Mouse (Mus musculus): Measurements from ENCODE around the gene Fnbp1l. TPM values are rescaled to one million over a fixed set of nuclear protein-coding genes. Genes with fewer than 3 reads are reported as not detected.

Gene Fnbp1l
- total and polyA plus RNA-seq, 2 experiments from 2014 or later = 11.9 to 18.0 TPM

GRCm38 (mm10) chr3:122539961-122540690 lies 79.4 kb downstream of the Fnbp1l start:
- Histone ChIP-seq H3K9ac (replicated peaks; ENCODE audit: low read depth, low read length) (no peak overlapping the region), H3K4me3 (ENCODE audit: low read depth, low read length) (no peak overlapping the region), H3K4me2 (ENCODE audit: low read depth, low read length) (no peak overlapping the region), H3K27ac (ENCODE audit: low read depth) (no peak overlapping the region), H3K36me3 (replicated peaks; ENCODE audit: control insufficient read depth, insufficient read depth, low read length) (peaks cover 52% of the 10 kb centered on the region), H3K4me1 (ENCODE audit: control insufficient read depth, insufficient read depth) (no peaks in the 10 kb centered on the region), H3K27me3 (ENCODE audit: control insufficient read depth, insufficient read depth, low read length) (no peaks in the 10 kb centered on the region), H3K9me3 (replicated peaks; ENCODE audit: control insufficient read depth, low read length) (no peaks in the 10 kb centered on the region)
- no peak for TF ChIP-seq EP300 (IDR thresholded peaks at IDR 0.05; ENCODE audit: low read depth)
- no peak for TF ChIP-seq CTCF (IDR thresholded peaks at IDR 0.05; ENCODE audit: low read depth)
- no peak for DNase-seq (ENCODE audit: low spot score)
- no peak for ATAC-seq (ENCODE audit: insufficient read depth, low read depth)
- WGBS = 74% methylated on average over 17 of the region's 17 CpGs

GRCm38 (mm10) chr3:122538851-122539250 lies 80.7 kb downstream of the Fnbp1l start:
- no peak overlapping the region for H3K27ac ChIP-seq (ENCODE audit: low read depth)
- no peak overlapping the region for H3K4me2 ChIP-seq (ENCODE audit: low read depth, low read length)
- WGBS = 84% methylated on average over 2 of the region's 2 CpGs
- no peak for TF ChIP-seq EP300 (IDR thresholded peaks at IDR 0.05; ENCODE audit: low read depth)
- TF ChIP-seq CTCF (IDR thresholded peaks at IDR 0.05; ENCODE audit: low read depth) = no peak
- no peaks in the 10 kb centered on the region for H3K27me3 ChIP-seq (ENCODE audit: control insufficient read depth, insufficient read depth, low read length)
- H3K36me3 ChIP-seq (replicated peaks; ENCODE audit: control insufficient read depth, insufficient read depth, low read length) = peaks cover 40% of the 10 kb centered on the region
- H3K4me1 ChIP-seq (ENCODE audit: control insufficient read depth, insufficient read depth) = no peaks in the 10 kb centered on the region
- ATAC-seq (ENCODE audit: insufficient read depth, low read depth) (no peak), DNase-seq (ENCODE audit: low spot score) (no peak)
- H3K9ac ChIP-seq (replicated peaks; ENCODE audit: low read depth, low read length) = no peak overlapping the region
- H3K4me3 ChIP-seq (ENCODE audit: low read depth, low read length) = no peak overlapping the region
- H3K9me3 ChIP-seq (replicated peaks; ENCODE audit: control insufficient read depth, low read length) = no peaks in the 10 kb centered on the region

GRCm38 (mm10) chr3:122535938-122536703 lies 83.4 kb downstream of the Fnbp1l start:
- no peak for ATAC-seq (ENCODE audit: insufficient read depth, low read depth)
- Histone ChIP-seq H3K4me3 (ENCODE audit: low read depth, low read length) (no peak overlapping the region), H3K36me3 (replicated peaks; ENCODE audit: control insufficient read depth, insufficient read depth, low read length) (peaks cover 23% of the 10 kb centered on the region), H3K9ac (replicated peaks; ENCODE audit: low read depth, low read length) (no peak overlapping the region), H3K9me3 (replicated peaks; ENCODE audit: control insufficient read depth, low read length) (no peaks in the 10 kb centered on the region), H3K27ac (ENCODE audit: low read depth) (no peak overlapping the region), H3K27me3 (ENCODE audit: control insufficient read depth, insufficient read depth, low read length) (no peaks in the 10 kb centered on the region), H3K4me1 (ENCODE audit: control insufficient read depth, insufficient read depth) (no peaks in the 10 kb centered on the region), H3K4me2 (ENCODE audit: low read depth, low read length) (no peak overlapping the region)
- 70% methylated on average over 8 of the region's 8 CpGs for WGBS
- TF ChIP-seq EP300 (IDR thresholded peaks at IDR 0.05; ENCODE audit: low read depth) (no peak), CTCF (IDR thresholded peaks at IDR 0.05; ENCODE audit: low read depth) (no peak)
- DNase-seq (ENCODE audit: low spot score) = no peak

- 82% methylated on average over 3 of the region's 3 CpGs for WGBS
- no peak overlapping the region for H3K4me2 ChIP-seq (ENCODE audit: low read depth, low read length)
- DNase-seq (ENCODE audit: low spot score) = no peak
Observed at GRCm38 (mm10) chr3:122528477-122528876, 91.0 kb downstream of the Fnbp1l start.

GRCm38 (mm10) chr3:122521294-122521693 lies 98.2 kb downstream of the Fnbp1l start:
- H3K9me3 ChIP-seq (replicated peaks; ENCODE audit: control insufficient read depth, low read length) = no peaks in the 10 kb centered on the region
- 61% methylated on average over 1 of the region's 1 CpGs for WGBS
- no peak for ATAC-seq (ENCODE audit: insufficient read depth, low read depth)

More at GRCm38 (mm10) chr3:122528477-122528876, 91.0 kb downstream of the Fnbp1l start:
- Histone ChIP-seq H3K27ac (ENCODE audit: low read depth) (no peak overlapping the region), H3K4me1 (ENCODE audit: control insufficient read depth, insufficient read depth) (no peaks in the 10 kb centered on the region), H3K4me3 (ENCODE audit: low read depth, low read length) (no peak overlapping the region), H3K36me3 (replicated peaks; ENCODE audit: control insufficient read depth, insufficient read depth, low read length) (no peaks in the 10 kb centered on the region; the same call in 1 of the 2 replicates), H3K9me3 (replicated peaks; ENCODE audit: control insufficient read depth, low read length) (no peaks in the 10 kb centered on the region), H3K27me3 (ENCODE audit: control insufficient read depth, insufficient read depth, low read length) (no peaks in the 10 kb centered on the region), H3K9ac (replicated peaks; ENCODE audit: low read depth, low read length) (no peak overlapping the region)
- no peak for ATAC-seq (ENCODE audit: insufficient read depth, low read depth)
- TF ChIP-seq CTCF (IDR thresholded peaks at IDR 0.05; ENCODE audit: low read depth) = no peak
- TF ChIP-seq EP300 (IDR thresholded peaks at IDR 0.05; ENCODE audit: low read depth) = no peak

More at GRCm38 (mm10) chr3:122521294-122521693, 98.2 kb downstream of the Fnbp1l start:
- Histone ChIP-seq H3K4me3 (ENCODE audit: low read depth, low read length) (no peak overlapping the region), H3K9ac (replicated peaks; ENCODE audit: low read depth, low read length) (no peak overlapping the region), H3K4me2 (ENCODE audit: low read depth, low read length) (no peak overlapping the region), H3K27me3 (ENCODE audit: control insufficient read depth, insufficient read depth, low read length) (no peaks in the 10 kb centered on the region), H3K27ac (ENCODE audit: low read depth) (no peak overlapping the region), H3K36me3 (replicated peaks; ENCODE audit: control insufficient read depth, insufficient read depth, low read length) (no peaks in the 10 kb centered on the region; the same call in 1 of the 2 replicates), H3K4me1 (ENCODE audit: control insufficient read depth, insufficient read depth) (peaks cover 3% of the 10 kb centered on the region)
- no peak for DNase-seq (ENCODE audit: low spot score)
- no peak for TF ChIP-seq EP300 (IDR thresholded peaks at IDR 0.05; ENCODE audit: low read depth)
- no peak for TF ChIP-seq CTCF (IDR thresholded peaks at IDR 0.05; ENCODE audit: low read depth)
